Mouse (Mus musculus) kidney, postnatal 0 days (tissue): ENCODE data around the gene Spata46. TPM values are rescaled to one million over a fixed set of nuclear protein-coding genes. Genes with fewer than 3 reads are reported as not detected.

ENCODE experiments used
- ATAC-seq: fragments of 200-750 bp; cut with Nextera tagmentation; replicated peaks from 2 replicates; pipeline ENCODE4 v1.8.0; 2017; ENCODE audit warnings: low read depth, moderate number of reproducible peaks, moderate TSS enrichment, moderate library complexity; ENCODE audit not compliant: low FRiP score
- DNase-seq: peaks from one replicate; pipeline ENCODE4 v3.0.0-alpha.2; 2016; ENCODE audit warnings: low spot score
- H3K27ac ChIP-seq: fragments of 300-500 bp; sonication (generic); 2 replicates; pipeline ENCODE4 v1.5.1; 2014; ENCODE audit warnings: mild to moderate bottlenecking
- H3K27me3 ChIP-seq: fragments of 300-500 bp; sonication (generic); 2 replicates; pipeline ENCODE4 v1.6.1; 2014; ENCODE audit warnings: low read length, mixed read lengths; ENCODE audit not compliant: insufficient read depth
- H3K36me3 ChIP-seq: fragments of 300-500 bp; sonication (generic); 2 replicates; pipeline ENCODE4 v1.6.1; 2014; ENCODE audit warnings: low read length, mixed read lengths; ENCODE audit not compliant: insufficient read depth
- H3K4me1 ChIP-seq: fragments of 300-500 bp; sonication (generic); replicated peaks from 2 replicates; pipeline ENCODE4 v1.6.1; 2014; ENCODE audit warnings: antibody characterized with exemption, low read length, mixed read lengths; ENCODE audit not compliant: insufficient read depth
- H3K4me2 ChIP-seq: fragments of 300-500 bp; sonication (generic); 2 replicates; pipeline ENCODE4 v1.6.1; 2014; ENCODE audit warnings: mild to moderate bottlenecking, low read length, moderate library complexity, mixed read lengths
- H3K4me3 ChIP-seq: fragments of 300-500 bp; sonication (generic); replicated peaks from 2 replicates; pipeline ENCODE4 v1.5.1; 2014; ENCODE audit warnings: low read depth, low read length
- H3K9ac ChIP-seq: fragments of 300-500 bp; sonication (generic); 2 replicates; pipeline ENCODE4 v1.6.1; 2014; ENCODE audit warnings: low read depth, low read length
- H3K9me3 ChIP-seq: fragments of 300-500 bp; sonication (generic); replicated peaks from 2 replicates; pipeline ENCODE4 v1.6.1; 2016; ENCODE audit warnings: low read length, inconsistent platforms, mixed read lengths
- CTCF ChIP-seq: IDR thresholded peaks from 2 replicates; pipeline ENCODE4 v1.5.1; 2016; ENCODE audit warnings: antibody characterized with exemption, low read depth, mild to moderate bottlenecking, moderate library complexity
- WGBS: fragments of 180-500 bp; shearing (Covaris S2); extraction: QIAGEN DNeasy Blood & Tissue Kit; methylation state at CpG from one replicate; pipeline ENCODE4 v1.1.7; 2014; 5-methylcytosine and 5-hydroxymethylcytosine counted together
- polyA plus RNA-seq: library from polyadenylated mRNA; unstranded; fragments of >200 nt; fragmentation: Nextera tagmentation; extraction: Ambion mirVana; gene quantifications from 2 replicates; pipeline ENCODE4 v1.2.1, GENCODE M21; 2015

Gene Spata46
- polyA plus RNA-seq, 1 experiment from 2014 or later = 0.62 TPM

GRCm38 (mm10) chr1:170351080-170351479 lies 42.5 kb downstream of the Spata46 start:
- no peaks in the 10 kb centered on the region for H3K9me3 ChIP-seq
- H3K4me1 ChIP-seq = no peaks in the 10 kb centered on the region
- no peaks in the 10 kb centered on the region for H3K36me3 ChIP-seq
- no peak for ATAC-seq
- no peak overlapping the region for H3K4me2 ChIP-seq
- no peak for TF ChIP-seq CTCF
- no peak overlapping the region for H3K27ac ChIP-seq
- DNase-seq = no peak
- no peaks in the 10 kb centered on the region for H3K27me3 ChIP-seq
- no peak overlapping the region for H3K9ac ChIP-seq
- H3K4me3 ChIP-seq = no peak overlapping the region

- Histone ChIP-seq H3K27ac (no peak overlapping the region), H3K9ac (no peak overlapping the region), H3K9me3 (no peaks in the 10 kb centered on the region), H3K36me3 (no peaks in the 10 kb centered on the region), H3K4me1 (no peaks in the 10 kb centered on the region), H3K27me3 (no peaks in the 10 kb centered on the region), H3K4me3 (no peak overlapping the region), H3K4me2 (no peak overlapping the region)
- no peak for DNase-seq
- WGBS = 63% methylated on average over 3 of the region's 3 CpGs
- ATAC-seq = no peak
- TF ChIP-seq CTCF = no peak
Observed at GRCm38 (mm10) chr1:170353335-170353734, 44.7 kb downstream of the Spata46 start.

GRCm38 (mm10) chr1:170360183-170360915 lies 51.7 kb downstream of the Spata46 start:
- no peaks in the 10 kb centered on the region for H3K9me3 ChIP-seq
- no peak overlapping the region for H3K9ac ChIP-seq
- no peak; the same call in 1 of the 2 replicates for ATAC-seq
- WGBS = 29% methylated on average over 10 of the region's 10 CpGs
- peak; percentile 19 for DNase-seq
- H3K27me3 ChIP-seq = no peaks in the 10 kb centered on the region
- H3K36me3 ChIP-seq = no peaks in the 10 kb centered on the region
- H3K27ac ChIP-seq = no peak overlapping the region
- no peak overlapping the region for H3K4me3 ChIP-seq
- no peak overlapping the region for H3K4me2 ChIP-seq
- peak; percentile 34; the same call in 1 of the 2 replicates for TF ChIP-seq CTCF
- H3K4me1 ChIP-seq = no peaks in the 10 kb centered on the region

Other genes starting within 250 kb of the Spata46 start
- 19.9 and 23.8 TPM in 2 replicates for gene Ddr2, start 198.0 kb upstream of the Spata46 start, polyA plus RNA-seq
- gene Uap1, start 133.8 kb upstream of the Spata46 start, polyA plus RNA-seq = 53.0 and 53.6 TPM in 2 replicates
- 6.6 and 7.0 TPM in 2 replicates for gene Uhmk1, start 93.4 kb upstream of the Spata46 start, polyA plus RNA-seq
- gene Sh2d1b2, start 76.1 kb upstream of the Spata46 start, polyA plus RNA-seq = not detected in 2 replicates
- gene Sh2d1b1, start 31.5 kb upstream of the Spata46 start, polyA plus RNA-seq = 0.17 and 0.20 TPM in 2 replicates
- gene Gm7694, start 2.5 kb upstream of the Spata46 start, polyA plus RNA-seq = 5.6 and 6.1 TPM in 2 replicates